29 mouse cellular contexts compared by ENCODE assay signal in the genomic region with DNA sequence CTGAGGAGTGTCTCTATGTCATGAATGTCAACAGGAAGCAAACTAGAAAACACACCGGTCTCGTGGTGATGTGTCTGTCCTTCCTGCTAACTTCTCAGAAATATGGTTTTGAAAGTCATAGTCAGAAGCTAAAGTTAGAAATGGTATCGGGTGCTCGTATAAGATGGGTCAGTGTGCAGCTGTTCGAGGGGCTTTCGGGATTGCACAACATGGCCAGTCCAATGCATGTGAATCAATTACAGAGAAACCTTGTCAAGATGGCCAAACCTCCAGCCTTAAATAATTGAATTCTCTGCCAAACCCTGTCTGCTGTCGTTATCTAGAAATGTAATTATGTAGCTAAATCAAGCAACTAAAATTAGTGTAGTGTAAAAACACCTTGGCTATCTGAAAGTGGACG.
"Had no signal": no experiment of that assay in that cellular context is flagged by ENCODE, and none has a peak within 500 bp of the region (broad histone marks: within the 10 kb centered on the region; RNA-seq: fewer than 3 reads in every experiment).

No protein-coding gene starts in this region.

- H3K27me3 ChIP-seq: limb, embryonic 12.5 days; limb, embryonic 13.5 days; limb, embryonic 15.5 days; liver, embryonic 12.5 days; liver, embryonic 13.5 days; liver, embryonic 15.5 days; lung, embryonic 15.5 days; megakaryocyte, embryonic 14.5 days; midbrain, embryonic 12.5 days; midbrain, embryonic 13.5 days; midbrain, embryonic 15.5 days; neural tube, embryonic 12.5 days had no signal

- H3K36me3 ChIP-seq: limb, embryonic 10.5 days; limb, embryonic 12.5 days; limb, embryonic 13.5 days; limb, embryonic 15.5 days; liver, embryonic 12.5 days; liver, embryonic 13.5 days; liver, embryonic 15.5 days; lung, embryonic 15.5 days; midbrain, embryonic 10.5 days; midbrain, embryonic 12.5 days; midbrain, embryonic 15.5 days had no signal

- H3K27ac ChIP-seq: limb, embryonic 10.5 days; limb, embryonic 12.5 days; limb, embryonic 13.5 days; limb, embryonic 15.5 days; liver, embryonic 12.5 days; liver, embryonic 13.5 days; liver, embryonic 14.5 days; liver, embryonic 15.5 days; lung, embryonic 15.5 days; macrophage; midbrain, embryonic 10.5 days; midbrain, embryonic 12.5 days; midbrain, embryonic 13.5 days; midbrain, embryonic 15.5 days; neural tube, embryonic 12.5 days had no signal

- H3K4me3 ChIP-seq: limb, embryonic 10.5 days; limb, embryonic 12.5 days; limb, embryonic 13.5 days; limb, embryonic 15.5 days; liver, embryonic 12.5 days; liver, embryonic 13.5 days; liver, embryonic 15.5 days; lung, embryonic 15.5 days; megakaryocyte, embryonic 14.5 days; midbrain, embryonic 10.5 days; midbrain, embryonic 12.5 days; midbrain, embryonic 13.5 days; midbrain, embryonic 15.5 days; neural tube, embryonic 12.5 days had no signal

- H3K4me2 ChIP-seq: limb, embryonic 12.5 days; limb, embryonic 13.5 days; limb, embryonic 15.5 days; liver, embryonic 11.5 days; liver, embryonic 12.5 days; liver, embryonic 13.5 days; liver, embryonic 15.5 days; lung, embryonic 14.5 days; lung, embryonic 15.5 days; midbrain, embryonic 11.5 days; midbrain, embryonic 12.5 days; midbrain, embryonic 13.5 days; midbrain, embryonic 15.5 days; neural tube, embryonic 12.5 days had no signal

- DNase-seq: left cerebral cortex, postnatal 4 days; liver; liver, embryonic 13.5 days; liver, postnatal 0 days; lung, adult 18-20 months; lung, adult 2 months; lung, embryonic 14.5 days; lung, postnatal 10 days; lung, postnatal 14 days; lung, postnatal 36 days; lung, postnatal 4 days; midbrain, embryonic 14.5 days had no signal

- H3K4me1 ChIP-seq: limb, embryonic 10.5 days; limb, embryonic 12.5 days; limb, embryonic 13.5 days; limb, embryonic 15.5 days; liver, embryonic 12.5 days; liver, embryonic 13.5 days; liver, embryonic 15.5 days; lung, embryonic 15.5 days; megakaryocyte, embryonic 14.5 days; midbrain, embryonic 12.5 days; neural tube, embryonic 12.5 days had no signal
